Mouse (Mus musculus): ENCODE measurements at regions not wholly inside any gene's neighbourhood (a gene's known extent, or its start where the extent isn't known, plus 50 kb on each side); places are given as distances from the start of the nearest gene placed in this dataset.

- TF ChIP-seq POLR2A (IDR thresholded peaks at IDR 0.05; ENCODE audit: low read depth, low read length), result no peak
- TF ChIP-seq CTCF (conservative IDR thresholded peaks at IDR 0.05 in 1 of 2, IDR thresholded peaks at IDR 0.05 in 1 of 2; ENCODE audit: low read depth in 2 of 2, low read length in 2 of 2), result no peak
- no peak for TF ChIP-seq NELFE (IDR thresholded peaks at IDR 0.05; ENCODE audit: low read depth, low read length)
- no peak for TF ChIP-seq MAZ (IDR thresholded peaks at IDR 0.05; ENCODE audit: low read depth, low read length)
- no peak for TF ChIP-seq TBP (conservative IDR thresholded peaks at IDR 0.05; ENCODE audit: low read depth, low read length)
- TF ChIP-seq RAD21 (IDR thresholded peaks at IDR 0.05; ENCODE audit: low read depth, low read length), result no peak
- TF ChIP-seq NRF1 (IDR thresholded peaks at IDR 0.05; ENCODE audit: low read depth, low read length), result no peak
- TF ChIP-seq MAX (IDR thresholded peaks at IDR 0.05; ENCODE audit: low read length), result no peak
- TF ChIP-seq CHD1 (IDR thresholded peaks at IDR 0.05; ENCODE audit: low read depth, low read length), result no peak
Measured at GRCm38 (mm10) chr14:62163120-62163796, 129.1 kb upstream of the Rnaseh2b start.

All from CH12.LX (cell line).